Mouse (Mus musculus): ENCODE data around the gene Itga1. TPM values are rescaled to one million over a fixed set of nuclear protein-coding genes. Genes with fewer than 3 reads are reported as not detected.

The Itga1 gene
- polyA plus RNA-seq (2016; fragmentation: Nextera tagmentation; extraction: Ambion mirVana) = 3.4 and 3.8 TPM in 2 replicates

GRCm38 (mm10) chr13:115101355-115102191 is at the start of gene Itga1, which contains the start of gene Gm49395:
TSS of gene Itga1 (minus strand) at chr13:115101964.
TSS of gene Gm49395 (minus strand) at chr13:115101921.
- Histone ChIP-seq H3K9ac (peak within 1 kb of the TSS; percentile 54), H3K4me1 (peaks cover 5% of the 10 kb centered on the region; the same call in 1 of the 2 replicates), H3K27ac (no peak within 1 kb of the TSS), H3K9me3 (no peaks in the 10 kb centered on the region), H3K36me3 (no peaks in the 10 kb centered on the region), H3K27me3 (no peaks in the 10 kb centered on the region; the same call in 1 of the 2 replicates), H3K4me3 (peak within 1 kb of the TSS; percentile 49), H3K4me2 (replicated peaks) (peak within 1 kb of the TSS; percentile 91)
- under 1% methylated on average over 39 of the region's 39 CpGs for WGBS
- peak; percentile 41 for ATAC-seq (ENCODE audit: insufficient number of reproducible peaks, insufficient read depth, low FRiP score, low TSS enrichment)

GRCm38 (mm10) chr13:115150602-115151001 is 48.8 kb upstream of the Itga1 start:
- Histone ChIP-seq H3K27ac (no peak overlapping the region), H3K27me3 (no peaks in the 10 kb centered on the region), H3K9ac (no peak overlapping the region), H3K4me1 (no peaks in the 10 kb centered on the region), H3K36me3 (no peaks in the 10 kb centered on the region), H3K4me2 (replicated peaks) (no peak overlapping the region), H3K9me3 (no peaks in the 10 kb centered on the region), H3K4me3 (no peak overlapping the region)
- WGBS = 90% methylated on average over 1 of the region's 1 CpGs
- ATAC-seq (ENCODE audit: insufficient number of reproducible peaks, insufficient read depth, low FRiP score, low TSS enrichment) = no peak

- ATAC-seq (ENCODE audit: insufficient number of reproducible peaks, insufficient read depth, low FRiP score, low TSS enrichment) = no peak
- 88% methylated on average over 6 of the region's 6 CpGs for WGBS
- no peak overlapping the region for H3K4me2 ChIP-seq (replicated peaks)
Measured at GRCm38 (mm10) chr13:115149849-115150248, 48.1 kb upstream of the Itga1 start.

GRCm38 (mm10) chr13:115143575-115143974 is 41.8 kb upstream of the Itga1 start:
- peaks cover 2% of the 10 kb centered on the region; the same call in 1 of the 2 replicates for H3K4me1 ChIP-seq
- no peak overlapping the region for H3K9ac ChIP-seq
- no peak for ATAC-seq (ENCODE audit: insufficient number of reproducible peaks, insufficient read depth, low FRiP score, low TSS enrichment)
- no peaks in the 10 kb centered on the region for H3K36me3 ChIP-seq
- no peaks in the 10 kb centered on the region for H3K9me3 ChIP-seq
- no peak overlapping the region for H3K27ac ChIP-seq
- H3K4me2 ChIP-seq (replicated peaks) = no peak overlapping the region
- WGBS = 74% methylated on average over 2 of the region's 2 CpGs
- no peak overlapping the region for H3K4me3 ChIP-seq
- H3K27me3 ChIP-seq = no peaks in the 10 kb centered on the region

More at GRCm38 (mm10) chr13:115149849-115150248, 48.1 kb upstream of the Itga1 start:
- Histone ChIP-seq H3K9me3 (no peaks in the 10 kb centered on the region), H3K27ac (no peak overlapping the region), H3K36me3 (no peaks in the 10 kb centered on the region), H3K4me3 (no peak overlapping the region), H3K4me1 (no peaks in the 10 kb centered on the region), H3K9ac (no peak overlapping the region), H3K27me3 (no peaks in the 10 kb centered on the region)

GRCm38 (mm10) chr13:115142066-115142465 is 40.3 kb upstream of the Itga1 start:
- no peaks in the 10 kb centered on the region for H3K9me3 ChIP-seq
- no peaks in the 10 kb centered on the region for H3K36me3 ChIP-seq
- H3K4me3 ChIP-seq = no peak overlapping the region
- no peak overlapping the region for H3K9ac ChIP-seq
- peaks cover 2% of the 10 kb centered on the region; the same call in 1 of the 2 replicates for H3K4me1 ChIP-seq
- H3K27ac ChIP-seq = no peak overlapping the region
- no peaks in the 10 kb centered on the region for H3K27me3 ChIP-seq
- 86% methylated on average over 3 of the region's 3 CpGs for WGBS
- no peak overlapping the region for H3K4me2 ChIP-seq (replicated peaks)
- no peak for ATAC-seq (ENCODE audit: insufficient number of reproducible peaks, insufficient read depth, low FRiP score, low TSS enrichment)

GRCm38 (mm10) chr13:115138513-115138912 is 36.7 kb upstream of the Itga1 start:
- H3K27ac ChIP-seq = no peak overlapping the region
- WGBS = 89% methylated on average over 7 of the region's 7 CpGs
- no peak overlapping the region for H3K9ac ChIP-seq
- ATAC-seq (ENCODE audit: insufficient number of reproducible peaks, insufficient read depth, low FRiP score, low TSS enrichment) = no peak
- no peak overlapping the region for H3K4me3 ChIP-seq
- peaks cover 2% of the 10 kb centered on the region; the same call in 1 of the 2 replicates for H3K4me1 ChIP-seq
- no peaks in the 10 kb centered on the region for H3K9me3 ChIP-seq
- H3K4me2 ChIP-seq (replicated peaks) = no peak overlapping the region
- no peaks in the 10 kb centered on the region for H3K36me3 ChIP-seq
- no peaks in the 10 kb centered on the region for H3K27me3 ChIP-seq

GRCm38 (mm10) chr13:115136761-115137160 is 35.0 kb upstream of the Itga1 start:
- H3K9ac ChIP-seq = no peak overlapping the region

GRCm38 (mm10) chr13:115132435-115132834 is 30.7 kb upstream of the Itga1 start:
- Histone ChIP-seq H3K9me3 (no peaks in the 10 kb centered on the region), H3K4me3 (no peak overlapping the region), H3K4me1 (no peaks in the 10 kb centered on the region), H3K27me3 (no peaks in the 10 kb centered on the region), H3K9ac (no peak overlapping the region), H3K36me3 (no peaks in the 10 kb centered on the region), H3K4me2 (replicated peaks) (0 out of 2 replicates have a peak overlapping the region, but pooled peaks have one; percentile 13), H3K27ac (peak overlapping the region; percentile 30; the same call in 1 of the 2 replicates)
- no peak for ATAC-seq (ENCODE audit: insufficient number of reproducible peaks, insufficient read depth, low FRiP score, low TSS enrichment)
- WGBS = 8% methylated on average over 5 of the region's 5 CpGs

More at GRCm38 (mm10) chr13:115136761-115137160, 35.0 kb upstream of the Itga1 start:
- no peak overlapping the region for H3K4me3 ChIP-seq
- H3K4me1 ChIP-seq = peaks cover 2% of the 10 kb centered on the region; the same call in 1 of the 2 replicates
- 84% methylated on average over 3 of the region's 3 CpGs for WGBS
- H3K27me3 ChIP-seq = no peaks in the 10 kb centered on the region
- no peak overlapping the region for H3K27ac ChIP-seq
- H3K36me3 ChIP-seq = no peaks in the 10 kb centered on the region
- H3K4me2 ChIP-seq (replicated peaks) = no peak overlapping the region
- ATAC-seq (ENCODE audit: insufficient number of reproducible peaks, insufficient read depth, low FRiP score, low TSS enrichment) = no peak
- no peaks in the 10 kb centered on the region for H3K9me3 ChIP-seq

GRCm38 (mm10) chr13:115131381-115131780 is 29.6 kb upstream of the Itga1 start:
- no peak for ATAC-seq (ENCODE audit: insufficient number of reproducible peaks, insufficient read depth, low FRiP score, low TSS enrichment)
- H3K4me3 ChIP-seq = no peak overlapping the region
- no peak overlapping the region for H3K4me2 ChIP-seq (replicated peaks)
- H3K27ac ChIP-seq = no peak overlapping the region
- no peaks in the 10 kb centered on the region for H3K4me1 ChIP-seq
- no peaks in the 10 kb centered on the region for H3K36me3 ChIP-seq
- no peaks in the 10 kb centered on the region for H3K27me3 ChIP-seq
- 78% methylated on average over 3 of the region's 3 CpGs for WGBS
- H3K9ac ChIP-seq = no peak overlapping the region
- H3K9me3 ChIP-seq = no peaks in the 10 kb centered on the region

GRCm38 (mm10) chr13:115130035-115130434 is 28.3 kb upstream of the Itga1 start:
- no peak for ATAC-seq (ENCODE audit: insufficient number of reproducible peaks, insufficient read depth, low FRiP score, low TSS enrichment)
- Histone ChIP-seq H3K4me2 (replicated peaks) (no peak overlapping the region), H3K27me3 (no peaks in the 10 kb centered on the region), H3K4me3 (no peak overlapping the region), H3K27ac (no peak overlapping the region), H3K4me1 (no peaks in the 10 kb centered on the region), H3K9me3 (no peaks in the 10 kb centered on the region), H3K36me3 (no peaks in the 10 kb centered on the region), H3K9ac (no peak overlapping the region)
- 84% methylated on average over 2 of the region's 2 CpGs for WGBS

GRCm38 (mm10) chr13:115127826-115128225 is 26.1 kb upstream of the Itga1 start:
- H3K9ac ChIP-seq = no peak overlapping the region
- no peak for ATAC-seq (ENCODE audit: insufficient number of reproducible peaks, insufficient read depth, low FRiP score, low TSS enrichment)
- no peak overlapping the region for H3K4me2 ChIP-seq (replicated peaks)
- no peak overlapping the region for H3K4me3 ChIP-seq
- no peaks in the 10 kb centered on the region for H3K9me3 ChIP-seq
- no peaks in the 10 kb centered on the region for H3K36me3 ChIP-seq
- WGBS = 89% methylated on average over 1 of the region's 1 CpGs
- H3K27me3 ChIP-seq = no peaks in the 10 kb centered on the region
- no peak overlapping the region for H3K27ac ChIP-seq
- H3K4me1 ChIP-seq = no peaks in the 10 kb centered on the region

GRCm38 (mm10) chr13:115126534-115126933 is 24.8 kb upstream of the Itga1 start:
- no peak overlapping the region for H3K4me3 ChIP-seq
- H3K4me1 ChIP-seq = no peaks in the 10 kb centered on the region
- H3K27me3 ChIP-seq = no peaks in the 10 kb centered on the region
- no peaks in the 10 kb centered on the region for H3K9me3 ChIP-seq
- 92% methylated on average over 2 of the region's 2 CpGs for WGBS
- no peaks in the 10 kb centered on the region for H3K36me3 ChIP-seq
- no peak overlapping the region for H3K4me2 ChIP-seq (replicated peaks)
- no peak overlapping the region for H3K9ac ChIP-seq
- no peak for ATAC-seq (ENCODE audit: insufficient number of reproducible peaks, insufficient read depth, low FRiP score, low TSS enrichment)
- H3K27ac ChIP-seq = no peak overlapping the region
